Mouse (Mus musculus) adrenal gland, postnatal 10 days (tissue): Measurements from ENCODE around the gene Apba1. TPM values are rescaled to one million over a fixed set of nuclear protein-coding genes. Genes with fewer than 3 reads are reported as not detected.

Experiments used
- DNase-seq: peaks from one replicate; pipeline ENCODE4 v3.0.0; 2021; ENCODE audit warnings: mixed read lengths
- total RNA-seq, 2 experiments: library from RNA; stranded (reverse); gene quantifications; 2 replicates each; pipeline ENCODE4 v1.2.3; 2021

Gene Apba1
- total RNA-seq, 2 experiments from 2014 or later, result 7.2 to 14.4 TPM

GRCm38 (mm10) chr19:23875819-23876218 lies 117.1 kb downstream of the Apba1 start:
- no peak for DNase-seq

- DNase-seq, result no peak
Observed at GRCm38 (mm10) chr19:23879862-23880261, 121.2 kb downstream of the Apba1 start.

GRCm38 (mm10) chr19:23886169-23886568 lies 127.5 kb downstream of the Apba1 start:
- no peak for DNase-seq

- DNase-seq, result no peak
Observed at GRCm38 (mm10) chr19:23891421-23891820, 132.7 kb downstream of the Apba1 start.

GRCm38 (mm10) chr19:23892633-23893032 lies 133.9 kb downstream of the Apba1 start:
- no peak for DNase-seq

- peak; percentile 52 for DNase-seq
Observed at GRCm38 (mm10) chr19:23893093-23893889, 134.6 kb downstream of the Apba1 start.

- no peak for DNase-seq
Observed at GRCm38 (mm10) chr19:23893946-23894345, 135.3 kb downstream of the Apba1 start.

GRCm38 (mm10) chr19:23894822-23895221 lies 136.1 kb downstream of the Apba1 start:
- DNase-seq, result no peak

- peak; percentile 42 for DNase-seq
Observed at GRCm38 (mm10) chr19:23896915-23897314, 138.2 kb downstream of the Apba1 start.

- DNase-seq, result no peak
Observed at GRCm38 (mm10) chr19:23898501-23898900, 139.8 kb downstream of the Apba1 start.

GRCm38 (mm10) chr19:23901177-23901576 lies 142.5 kb downstream of the Apba1 start:
- DNase-seq, result peak; percentile 65

GRCm38 (mm10) chr19:23901768-23902167 lies 143.1 kb downstream of the Apba1 start:
- DNase-seq, result no peak

- no peak for DNase-seq
Observed at GRCm38 (mm10) chr19:23903066-23903465, 144.4 kb downstream of the Apba1 start.

GRCm38 (mm10) chr19:23904922-23905321 lies 146.2 kb downstream of the Apba1 start:
- DNase-seq, result no peak

GRCm38 (mm10) chr19:23905772-23906171 lies 147.1 kb downstream of the Apba1 start:
- no peak for DNase-seq

- DNase-seq, result no peak
Observed at GRCm38 (mm10) chr19:23910345-23910744, 151.7 kb downstream of the Apba1 start.

- no peak for DNase-seq
Observed at GRCm38 (mm10) chr19:23919384-23920219, 160.9 kb downstream of the Apba1 start.

GRCm38 (mm10) chr19:23920220-23920544 lies 161.5 kb downstream of the Apba1 start:
- DNase-seq, result no peak

GRCm38 (mm10) chr19:23922601-23923000 lies 163.9 kb downstream of the Apba1 start:
- no peak for DNase-seq

- DNase-seq, result no peak
Observed at GRCm38 (mm10) chr19:23924057-23924456, 165.4 kb downstream of the Apba1 start.

- DNase-seq, result no peak
Observed at GRCm38 (mm10) chr19:23924791-23925190, 166.1 kb downstream of the Apba1 start.

- no peak for DNase-seq
Observed at GRCm38 (mm10) chr19:23925541-23925940, 166.9 kb downstream of the Apba1 start.

- DNase-seq, result no peak
Observed at GRCm38 (mm10) chr19:23930826-23931225, 172.1 kb downstream of the Apba1 start.
